Mouse (Mus musculus) adrenal gland, postnatal 25 days (tissue): ENCODE measurements at regions not wholly inside any gene's neighbourhood (a gene's known extent, or its start where the extent isn't known, plus 50 kb on each side); places are given as distances from the start of the nearest gene placed in this dataset.
"Not testable (repeated sequence)": the region's sequence is repeated elsewhere in the genome, so short reads cannot be mapped to it uniquely, and the experiment has no call there.

Experiments
- DNase-seq: peaks from one replicate; pipeline ENCODE4 v3.0.0; 2021; ENCODE audit warnings: mixed read lengths

DNA sequence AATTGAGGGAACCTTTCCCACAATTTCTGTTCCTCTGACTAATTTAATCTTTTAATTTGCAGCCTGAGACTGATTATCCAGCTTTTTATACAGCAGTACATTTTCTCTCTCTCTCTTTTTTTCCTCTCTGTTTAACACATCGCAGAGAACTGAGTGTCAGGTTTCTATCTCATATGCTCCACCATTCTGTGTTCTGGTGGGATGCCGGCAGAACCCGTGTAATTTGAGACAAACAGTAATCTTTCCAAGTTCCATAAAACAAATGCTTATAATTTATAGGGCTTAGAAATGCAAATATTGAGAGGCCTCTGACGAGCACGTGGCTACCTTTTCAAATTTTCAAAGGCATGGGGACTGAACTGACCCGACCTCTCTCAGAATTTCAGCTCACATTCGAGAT, 59.1 kb downstream of the Zbtb18 start:
- no peak for DNase-seq

DNA sequence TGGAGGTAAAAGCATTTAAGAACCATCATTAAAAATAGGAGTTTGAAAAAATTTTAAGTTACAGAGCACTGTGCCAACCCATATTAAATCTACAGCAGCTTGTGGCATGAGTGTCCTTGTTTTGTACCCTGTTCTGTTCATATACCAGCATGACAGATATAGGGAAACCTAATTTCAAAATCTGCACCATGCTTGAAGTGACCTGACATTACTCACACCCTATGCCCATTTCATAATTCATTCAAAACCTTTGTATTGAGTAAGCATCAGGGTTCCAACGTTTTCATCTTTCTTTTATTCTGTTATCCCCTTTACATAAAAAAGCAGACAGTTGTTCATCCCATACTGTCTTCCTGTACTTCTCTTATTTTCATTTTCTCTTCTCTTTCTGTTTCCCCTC, 61.8 kb downstream of the Zbtb18 start:
- DNase-seq = no peak

DNA sequence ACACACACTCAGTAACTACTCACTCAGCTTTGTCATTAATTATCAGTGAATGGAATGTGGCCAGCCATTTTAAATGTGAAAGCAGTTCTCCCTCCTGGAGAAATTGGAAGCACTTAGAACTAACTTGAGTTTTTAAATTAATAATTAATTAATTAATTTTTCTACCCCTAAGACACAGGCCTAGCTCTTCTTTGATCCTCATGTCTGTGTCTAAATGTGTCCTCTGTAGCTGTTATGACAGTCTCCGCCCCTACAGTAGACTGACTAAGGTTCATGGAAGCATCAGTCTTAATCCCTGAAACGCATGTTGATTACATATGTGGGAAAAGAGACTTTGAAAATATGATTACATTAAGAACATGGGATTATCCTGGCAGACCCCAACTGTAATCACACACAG, 62.6 kb downstream of the Zbtb18 start:
- DNase-seq = no peak

DNA sequence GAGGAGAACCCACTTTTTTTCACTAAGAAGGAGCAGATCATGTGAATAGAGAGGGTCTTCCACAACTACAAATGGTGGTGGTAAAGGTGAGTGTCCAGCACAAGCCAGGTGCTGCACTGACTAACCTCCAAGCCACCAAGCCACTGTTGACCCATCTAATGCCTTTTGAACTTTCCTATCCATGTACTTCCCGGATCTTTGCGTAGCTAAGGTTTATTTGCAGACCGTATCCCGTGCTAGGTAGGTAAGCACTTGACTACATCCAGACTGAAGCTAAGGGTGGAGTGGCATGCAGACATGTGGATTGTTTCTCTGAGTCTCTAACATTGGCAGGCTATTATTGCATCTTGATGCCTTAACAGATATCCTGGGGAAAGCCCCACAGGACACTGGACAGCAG, 65.2 kb downstream of the Zbtb18 start:
- DNase-seq = not testable (repeated sequence)

DNA sequence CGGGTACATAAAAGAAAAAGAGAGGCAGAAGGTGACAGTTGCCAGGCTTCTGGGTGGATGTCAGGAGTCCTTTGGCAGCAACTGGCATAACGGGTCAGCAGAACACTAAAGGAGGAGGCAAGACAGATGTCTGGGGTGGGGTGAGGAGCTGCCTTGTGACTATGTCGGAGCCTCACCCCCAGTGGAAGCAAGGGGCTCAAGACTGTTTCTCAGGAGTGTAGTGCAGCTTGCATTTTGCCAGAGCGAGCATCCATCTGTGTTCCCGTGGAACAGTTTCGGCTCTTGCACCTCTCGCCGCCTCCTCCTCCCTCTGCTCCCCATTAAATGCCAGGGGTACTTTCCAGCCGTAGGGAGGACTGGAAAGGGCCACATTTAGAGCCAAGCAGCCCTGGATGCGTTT, 67.6 kb downstream of the Zbtb18 start:
- no peak for DNase-seq

DNA sequence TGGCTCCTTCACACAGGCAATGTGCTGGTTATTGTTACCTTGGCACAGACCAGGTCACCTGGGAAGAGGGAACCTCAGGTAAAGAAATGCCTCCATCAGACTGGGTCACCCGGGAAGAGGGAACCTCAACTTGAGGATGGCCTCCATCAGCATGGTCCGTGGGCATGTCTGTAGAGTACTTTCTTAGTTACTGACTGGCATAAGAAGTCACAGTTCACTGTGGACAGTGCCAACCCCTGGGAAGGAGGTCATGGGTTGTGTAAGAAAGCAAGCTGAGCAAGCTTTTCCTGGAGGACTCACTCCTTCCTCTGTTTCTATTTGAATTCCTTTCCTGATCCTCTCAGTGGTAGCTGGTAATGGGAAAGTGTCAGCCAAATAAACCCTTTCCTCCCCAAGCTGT, 70.0 kb downstream of the Zbtb18 start:
- DNase-seq = no peak

DNA sequence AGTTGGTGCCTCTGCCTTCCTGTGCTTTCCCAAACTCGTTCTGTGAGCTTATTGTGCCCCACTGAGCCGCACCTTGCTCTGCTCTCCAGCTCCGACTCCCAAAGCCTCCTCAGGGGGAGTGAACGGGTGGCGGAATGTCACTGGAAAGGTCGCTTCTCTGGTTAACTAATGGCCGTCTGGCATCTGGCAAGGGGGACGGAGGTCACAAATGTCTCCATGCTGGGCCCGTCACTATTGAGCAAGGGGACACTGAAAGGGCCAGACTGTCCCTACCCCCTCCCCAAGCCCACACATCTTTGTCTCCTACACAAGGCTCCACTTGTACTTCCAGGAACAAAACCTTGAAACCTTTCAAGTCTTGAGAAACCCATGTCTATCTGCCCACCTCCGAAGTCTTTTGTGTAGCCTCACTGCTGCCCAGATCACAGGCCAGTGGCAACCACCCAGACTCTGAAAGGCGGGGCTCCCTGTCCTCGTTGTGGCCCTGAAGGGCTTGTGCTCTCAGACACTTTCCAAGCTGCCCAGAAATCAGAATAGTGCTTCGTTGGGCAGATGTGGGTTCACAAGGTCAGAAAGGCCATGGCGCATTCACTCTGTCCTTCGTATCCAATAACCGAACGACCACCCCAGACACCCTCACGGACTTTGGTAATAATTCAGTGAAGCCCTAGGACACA, 75.9 kb downstream of the Zbtb18 start:
- no peak for DNase-seq

DNA sequence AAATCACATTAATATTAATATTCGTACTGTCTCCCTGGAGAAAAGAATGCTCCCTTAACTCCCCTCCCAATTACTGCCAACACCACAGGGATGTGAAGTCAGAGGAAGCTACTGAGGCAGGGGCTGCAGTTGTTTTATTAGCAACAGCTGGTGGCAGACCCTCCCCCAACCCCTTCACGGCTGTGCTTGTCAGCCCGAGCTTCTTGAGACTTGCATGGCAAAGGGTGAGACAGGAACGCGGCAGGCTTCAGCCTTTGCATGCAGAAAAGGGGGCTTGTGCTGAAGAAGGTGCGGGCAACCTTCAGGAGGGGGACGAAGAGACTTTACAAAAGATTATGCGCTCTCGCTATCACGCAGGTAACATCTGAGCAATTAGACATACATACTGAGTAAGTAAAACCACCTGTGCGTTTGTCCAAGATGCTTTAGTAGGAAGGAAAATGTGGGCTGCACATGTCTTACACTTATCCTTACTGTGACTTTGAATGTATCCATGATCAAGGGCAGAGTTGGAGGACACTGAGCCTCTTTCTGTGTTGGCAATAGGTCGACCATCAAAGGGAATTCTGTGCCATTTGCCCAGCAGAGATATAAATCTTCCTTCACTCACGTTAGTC, 76.9 kb downstream of the Zbtb18 start:
- DNase-seq = no peak

DNA sequence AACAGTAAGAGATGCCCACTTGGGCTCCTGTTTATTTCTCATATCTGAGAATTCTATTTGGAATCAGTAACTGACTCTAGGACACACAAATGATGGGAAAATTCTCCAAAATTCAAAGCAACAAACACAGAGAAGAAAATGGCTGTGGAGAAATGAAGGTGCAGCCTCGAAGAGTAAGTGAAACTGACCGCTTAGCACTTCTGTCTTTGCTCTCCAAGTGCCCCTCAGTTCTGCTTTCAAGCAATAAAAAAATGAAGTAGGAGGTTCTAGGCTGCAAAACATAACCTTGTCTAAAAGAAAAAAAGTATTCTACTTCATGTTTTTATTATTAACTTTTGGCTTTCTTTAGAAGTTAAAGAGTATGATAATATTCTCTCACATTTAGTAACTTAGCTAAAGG, 79.0 kb downstream of the Zbtb18 start:
- DNase-seq = no peak

DNA sequence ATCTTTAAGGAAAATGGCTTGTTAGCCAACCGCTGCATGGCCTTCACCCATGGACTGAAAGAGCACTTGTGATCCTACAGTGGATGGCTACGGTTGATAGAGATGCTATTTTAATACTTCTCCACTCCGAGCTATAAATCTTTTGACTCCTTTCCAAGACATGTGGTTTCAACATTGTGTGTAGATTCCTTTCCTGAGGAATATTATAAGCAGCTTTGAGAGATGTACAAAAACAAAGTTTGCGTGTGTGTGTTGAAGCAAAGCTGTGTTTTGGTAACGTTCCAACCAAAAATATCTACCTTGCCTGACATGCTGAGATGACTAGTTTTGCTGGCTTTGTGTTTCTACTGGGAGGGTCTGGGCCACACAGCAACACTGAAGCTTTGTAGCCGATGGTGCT, 83.0 kb downstream of the Zbtb18 start:
- no peak for DNase-seq

DNA sequence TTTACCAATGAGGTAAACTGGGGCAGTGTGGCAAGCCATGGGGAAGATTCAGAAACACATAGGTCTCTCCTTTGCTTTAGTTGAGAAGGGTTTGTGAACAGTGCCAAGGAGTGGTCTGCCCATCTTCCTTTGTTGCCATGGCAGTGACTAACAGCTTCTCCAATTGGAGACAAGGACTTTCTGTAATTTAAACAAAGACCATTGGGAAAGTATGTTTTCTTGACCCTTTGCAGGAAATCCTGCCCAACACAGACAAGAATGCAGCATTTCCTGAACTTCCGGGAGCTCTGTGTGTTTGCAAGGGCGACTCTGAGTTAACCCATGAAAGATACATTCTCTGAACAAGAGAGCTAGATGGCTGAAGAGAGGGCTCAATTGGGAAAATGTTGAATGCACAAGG, 89.6 kb downstream of the Zbtb18 start:
- DNase-seq = no peak

DNA sequence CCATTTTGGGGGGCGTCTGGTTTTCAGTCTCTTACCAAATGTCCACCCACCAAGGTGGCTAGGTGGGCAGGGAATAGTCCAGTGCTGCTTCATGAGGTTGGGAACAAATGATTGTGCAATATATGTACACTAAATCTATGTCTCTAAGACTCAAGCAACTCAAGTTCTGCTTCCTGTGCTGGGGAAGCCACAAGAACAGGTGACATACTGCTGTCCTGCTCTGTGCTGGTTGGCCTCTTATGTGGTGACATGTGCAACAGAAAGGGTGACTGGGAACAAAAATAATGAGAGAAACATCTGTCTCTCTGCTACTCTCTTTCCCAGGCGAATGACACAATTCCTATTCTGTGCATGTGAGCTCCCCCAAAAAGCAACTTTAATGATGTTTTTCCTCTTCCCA, 90.5 kb downstream of the Zbtb18 start:
- no peak for DNase-seq

DNA sequence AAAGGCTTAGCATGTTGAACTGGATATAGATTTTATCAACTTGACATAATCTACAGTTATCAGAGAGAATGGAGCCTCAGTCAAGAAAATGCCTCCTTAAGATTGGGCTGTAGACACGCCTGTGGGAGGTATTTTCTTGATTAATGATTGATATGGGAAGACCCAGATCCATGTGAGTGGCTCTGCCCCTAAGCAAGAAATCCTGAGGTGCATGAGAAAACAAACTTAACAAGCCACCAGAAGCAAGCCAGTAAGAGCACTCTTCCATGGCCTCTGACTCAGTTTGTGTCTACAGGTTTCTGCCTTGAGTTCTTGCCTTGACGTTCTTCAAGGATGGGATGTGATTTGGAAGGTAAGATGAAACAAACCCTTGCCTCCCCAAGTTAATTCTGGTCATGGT, 91.2 kb downstream of the Zbtb18 start:
- no peak for DNase-seq

DNA sequence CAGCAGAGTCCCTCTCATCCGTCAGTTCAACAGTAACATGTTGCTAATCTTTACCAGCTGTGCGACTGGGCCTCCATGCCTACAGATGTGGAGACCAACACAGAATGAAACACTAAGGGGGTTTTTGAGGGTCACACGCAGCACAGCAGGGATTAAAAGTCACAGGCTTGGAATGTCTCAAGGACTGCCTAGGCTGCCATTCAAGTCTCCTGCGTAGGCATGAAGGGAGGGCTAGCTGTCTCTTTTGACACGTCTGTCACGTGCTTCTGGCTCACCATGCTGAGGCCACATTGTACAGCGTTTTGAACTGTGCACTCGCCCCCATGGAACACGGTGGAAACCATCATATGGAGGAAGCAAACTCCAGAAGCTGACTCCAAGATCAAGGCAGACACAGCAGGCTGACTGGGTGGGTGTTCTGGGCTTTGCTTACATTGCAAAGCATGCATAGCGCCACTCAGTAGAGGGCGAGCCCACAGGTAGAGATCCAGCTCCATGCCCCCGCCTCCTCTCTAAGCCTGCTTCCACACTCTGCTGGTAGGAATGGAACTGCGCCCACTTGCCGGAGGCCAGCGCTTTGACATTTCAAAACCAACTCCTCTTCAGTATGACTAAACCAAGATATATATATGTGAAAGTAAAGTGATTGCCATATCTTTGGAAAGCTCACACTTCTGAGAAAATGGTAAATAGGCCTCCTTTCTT, 103.0 kb downstream of the Zbtb18 start:
- DNase-seq = no peak

DNA sequence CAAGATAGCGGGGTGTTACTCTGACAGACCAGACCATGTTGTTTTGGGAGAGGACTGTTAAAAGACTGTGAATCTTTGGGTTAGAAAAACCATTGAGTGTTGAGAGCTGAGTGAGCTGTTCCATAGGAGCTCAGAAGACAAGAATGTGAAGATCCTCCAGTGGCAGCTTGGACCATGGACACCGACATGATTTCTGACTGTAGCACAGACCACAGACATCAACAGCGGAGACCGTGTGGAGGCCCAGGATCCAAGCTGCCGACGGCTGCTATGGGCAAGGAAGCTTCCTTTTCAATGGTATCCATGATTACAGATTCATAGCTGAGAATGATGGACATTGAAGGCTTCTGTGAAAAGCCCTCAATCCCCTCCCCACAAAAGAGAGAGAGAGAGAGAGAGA, 105.6 kb downstream of the Zbtb18 start:
- DNase-seq = no peak

DNA sequence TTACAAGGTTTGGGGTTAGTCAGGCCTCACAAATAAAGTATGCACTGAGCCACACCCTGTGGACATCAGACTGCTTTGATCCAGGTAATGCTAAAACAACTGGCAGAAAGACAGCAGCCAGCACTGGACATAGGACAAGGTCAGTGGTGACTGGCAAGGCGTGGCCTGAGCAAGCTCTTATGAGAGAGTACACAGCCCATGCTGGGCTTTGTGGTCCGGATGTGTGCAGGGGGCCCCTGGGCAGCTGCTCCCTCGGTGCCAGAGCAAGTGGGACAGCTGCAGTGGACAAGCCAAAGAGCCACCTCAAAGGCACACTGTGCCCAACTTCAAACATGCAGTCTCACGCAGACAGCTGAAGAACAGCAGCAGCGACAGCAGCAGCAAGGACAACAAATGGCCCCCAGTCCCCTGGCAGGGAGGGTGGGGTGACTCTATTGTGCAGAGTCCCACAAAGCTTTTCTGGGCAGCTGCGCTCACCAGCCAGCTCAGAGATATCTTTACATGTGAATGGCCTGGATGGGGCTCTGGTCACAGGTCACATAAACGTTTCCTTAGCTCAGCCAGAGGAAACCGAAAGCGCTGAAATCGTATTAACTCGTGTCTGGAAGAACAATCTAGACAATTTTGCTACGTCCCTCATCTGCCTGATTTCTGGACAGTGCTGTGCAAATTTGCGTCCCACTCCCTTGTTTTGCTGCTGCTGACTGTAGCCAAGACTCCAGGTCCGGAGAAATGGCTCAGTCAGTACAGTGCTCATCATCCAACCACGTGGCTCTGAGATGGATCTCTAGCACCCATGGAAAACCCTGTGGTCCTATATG, 113.5 kb downstream of the Zbtb18 start:
- DNase-seq = peak; percentile 12

DNA sequence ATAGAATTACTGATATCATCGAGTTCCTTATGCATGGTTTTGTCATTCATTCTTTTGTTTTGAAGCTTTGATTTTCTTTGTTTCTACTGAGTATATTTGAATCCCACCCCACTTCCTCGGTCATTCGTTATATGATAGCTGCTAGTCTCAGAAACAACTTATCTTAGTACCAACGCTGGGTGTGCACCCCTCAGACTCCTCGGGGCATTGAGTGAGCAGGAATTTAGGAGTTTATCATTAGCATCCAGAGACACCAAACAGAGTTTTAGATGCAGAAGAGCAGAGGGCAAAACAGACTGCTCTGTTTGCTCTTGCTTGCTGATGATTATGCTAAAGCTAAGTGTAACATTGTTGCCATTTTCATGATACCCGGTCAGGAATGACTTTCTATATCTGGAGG, 115.3 kb downstream of the Zbtb18 start:
- DNase-seq = no peak

DNA sequence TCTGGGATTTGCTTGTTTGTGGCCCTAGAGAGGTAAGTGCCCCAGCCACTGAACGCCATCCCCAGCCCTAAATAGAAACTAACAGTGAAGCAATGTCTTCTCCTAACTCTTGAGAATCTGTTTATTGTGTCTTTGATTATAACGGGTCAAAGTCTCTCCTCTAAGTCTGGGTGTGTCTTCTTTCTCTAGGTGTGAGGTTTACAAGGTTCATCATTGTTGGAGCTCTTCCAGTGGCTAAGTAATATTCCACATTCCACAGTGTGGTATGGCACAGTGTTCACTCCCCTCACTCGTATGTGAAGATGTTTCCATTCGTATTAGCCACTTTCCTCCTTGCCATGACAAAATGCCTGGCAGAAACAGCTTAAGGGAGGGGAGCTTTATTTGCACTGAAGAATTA, 115.7 kb downstream of the Zbtb18 start:
- no peak for DNase-seq

DNA sequence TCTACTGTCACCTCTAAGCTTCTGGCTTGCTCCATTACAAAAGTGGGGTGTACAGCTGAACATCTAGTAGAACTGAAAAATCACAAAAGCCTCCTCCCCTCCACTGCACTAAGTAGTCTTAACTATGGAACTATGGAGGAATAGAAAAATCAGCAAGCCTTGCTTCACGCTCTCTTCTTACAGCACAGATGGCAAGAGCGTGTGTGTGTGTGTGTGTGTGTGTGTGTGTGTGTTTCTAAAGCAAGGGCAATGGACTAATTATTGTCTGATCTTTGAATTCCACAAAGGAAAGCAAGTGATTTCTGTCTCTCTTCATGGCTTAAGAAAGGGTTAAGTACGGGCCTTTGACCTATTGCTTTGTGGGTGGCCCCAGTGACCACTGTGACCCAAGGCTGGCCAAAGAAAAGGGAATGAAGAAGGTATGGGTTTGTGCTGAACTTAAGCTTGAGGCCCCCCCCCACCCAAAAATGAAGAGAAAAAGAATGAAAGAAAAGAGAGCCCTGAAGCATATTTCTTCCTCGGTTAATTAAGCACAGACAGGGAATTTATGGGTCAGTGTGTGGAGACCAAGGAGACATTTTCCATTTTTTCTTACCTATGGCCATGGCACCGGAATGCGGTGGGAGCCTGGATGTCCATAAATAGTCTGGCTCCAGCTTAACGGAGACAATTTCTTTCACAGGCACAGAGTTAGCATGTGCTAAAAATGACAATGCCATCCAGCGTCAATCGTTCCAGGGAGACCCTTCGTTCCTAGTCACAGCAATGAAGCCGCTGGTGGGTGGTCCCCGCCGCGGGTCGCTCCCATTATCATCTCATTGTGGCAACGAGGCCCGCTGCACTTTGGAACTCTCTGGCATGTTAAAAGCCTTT, 119.8 kb downstream of the Zbtb18 start:
- DNase-seq = no peak

DNA sequence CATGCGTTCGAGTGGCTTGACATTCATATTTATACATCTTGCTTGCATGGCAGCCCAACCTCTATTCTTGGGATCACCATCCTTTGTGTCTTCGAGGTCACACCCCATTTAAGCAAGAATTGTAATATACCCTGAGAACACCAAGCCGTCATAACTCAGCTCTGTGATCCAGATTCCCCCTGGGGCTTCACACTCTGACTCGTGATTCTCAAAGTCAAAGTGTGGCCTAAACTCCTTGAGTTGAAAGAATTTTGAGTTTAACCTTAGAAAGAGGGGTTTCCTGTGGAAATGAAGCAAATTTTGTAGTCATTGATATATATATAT, 120.4 kb downstream of the Zbtb18 start:
- no peak for DNase-seq

DNA sequence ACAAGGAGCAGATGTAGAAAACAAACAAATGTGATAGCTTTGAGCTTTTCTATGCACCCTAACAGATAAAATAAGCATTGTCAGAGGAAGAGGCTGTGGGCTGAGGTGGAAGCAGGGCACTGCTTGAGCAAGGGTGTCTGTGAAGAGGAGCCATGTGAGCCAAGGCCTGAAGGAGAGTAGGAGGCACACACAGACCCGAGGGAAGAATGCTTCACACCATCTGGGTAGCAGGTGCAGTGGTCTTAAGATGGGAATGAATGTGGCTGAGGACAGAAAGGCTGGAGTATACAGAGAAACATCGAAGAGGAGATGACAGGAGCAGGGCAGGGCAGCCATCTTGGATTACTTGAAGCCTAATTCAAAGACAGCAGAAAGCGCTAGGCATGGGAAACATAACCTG, 123.5 kb downstream of the Zbtb18 start:
- DNase-seq = no peak
